Comparison of ENCODE assay signal across 22 mouse cellular contexts in genomic region chr6:137688079-137688478, GRCm38 (mm10).
"Had no signal": no experiment of that assay in that cellular context is flagged by ENCODE, and none has a peak within 500 bp of the region (broad histone marks: within the 10 kb centered on the region; RNA-seq: fewer than 3 reads in every experiment).

No protein-coding gene starts in this region.

- H3K9me3 ChIP-seq: limb, embryonic 13.5 days; liver, embryonic 12.5 days; liver, embryonic 15.5 days; lung, embryonic 15.5 days; midbrain, embryonic 10.5 days; midbrain, embryonic 13.5 days; neural tube, embryonic 13.5 days; stomach, embryonic 15.5 days had no signal

- H3K4me3 ChIP-seq: limb, embryonic 13.5 days; liver, embryonic 12.5 days; liver, embryonic 15.5 days; lung, embryonic 15.5 days; megakaryocyte, embryonic 14.5 days; midbrain, embryonic 10.5 days; midbrain, embryonic 13.5 days; myocyte; neural tube, embryonic 13.5 days; stomach, embryonic 15.5 days had no signal

- H3K4me1 ChIP-seq: liver, embryonic 12.5 days; liver, embryonic 15.5 days; megakaryocyte, embryonic 14.5 days; midbrain, embryonic 10.5 days; midbrain, embryonic 13.5 days; stomach, embryonic 15.5 days had no signal

- H3K36me3 ChIP-seq: limb, embryonic 13.5 days; liver, embryonic 12.5 days; liver, embryonic 15.5 days; lung, embryonic 15.5 days; midbrain, embryonic 10.5 days; midbrain, embryonic 13.5 days; neural tube, embryonic 13.5 days; stomach, embryonic 15.5 days had no signal

- DNase-seq: left cerebral cortex, postnatal 4 days; liver; lung, adult 18-20 months; lung, postnatal 10 days; lung, postnatal 36 days; retina, postnatal 1 day; right cerebral cortex, postnatal 25 days; spleen, adult 18-20 months; thymus, adult 18-20 months; thymus, postnatal 36 days had no signal

- H3K27me3 ChIP-seq: limb, embryonic 13.5 days; liver, embryonic 12.5 days; liver, embryonic 15.5 days; lung, embryonic 15.5 days; megakaryocyte, embryonic 14.5 days; midbrain, embryonic 13.5 days; neural tube, embryonic 13.5 days; stomach, embryonic 15.5 days had no signal

- ATAC-seq: liver, embryonic 12.5 days; midbrain, embryonic 13.5 days; midbrain, embryonic 16.5 days had no signal

- H3K27ac ChIP-seq: kidney, postnatal 0 days; limb, embryonic 13.5 days; liver, embryonic 12.5 days; liver, embryonic 15.5 days; lung, embryonic 15.5 days; midbrain, embryonic 10.5 days; midbrain, embryonic 13.5 days; neural tube, embryonic 13.5 days; stomach, embryonic 15.5 days had no signal
